Comparison of ENCODE assay signal across 19 mouse cellular contexts in the genomic region with DNA sequence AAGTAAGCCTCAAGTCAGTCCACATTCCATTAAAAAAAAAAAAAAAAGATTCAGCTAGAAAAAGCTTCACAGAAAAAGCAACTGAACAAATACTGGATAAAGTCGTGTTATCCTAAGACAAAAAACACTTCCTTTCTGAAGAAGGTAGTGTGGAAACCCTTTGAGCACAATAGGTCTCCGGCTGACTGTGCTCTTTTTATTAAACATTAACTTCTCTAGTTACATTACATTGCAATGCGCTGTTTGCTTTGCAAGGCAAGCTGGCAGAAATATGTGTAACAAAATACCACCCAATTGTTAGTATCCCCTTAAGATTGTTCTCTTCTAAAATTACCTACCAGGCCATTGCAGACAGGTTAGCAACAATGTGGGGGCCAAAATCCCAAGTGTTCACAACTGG. TPM values are rescaled to one million over a fixed set of nuclear protein-coding genes. Genes with fewer than 3 reads are reported as not detected.
DNase-seq lines count a peak whose midpoint lies in the region; ATAC-seq lines count a peak whose summit lies in the region.
"Had no signal": no experiment of that assay in that cellular context is flagged by ENCODE, and none has a peak within 500 bp of the region (broad histone marks: within the 10 kb centered on the region; RNA-seq: fewer than 3 reads in every experiment).

No protein-coding gene starts in this region.

- 0 out of 2 replicates have a peak, but pooled peaks cover 3% of the 10 kb centered on the region for H3K4me1 ChIP-seq in kidney, embryonic 14.5 days (ENCODE audit: control insufficient read depth, insufficient read depth, low read length)
- no peaks in the 10 kb centered on the region for H3K4me1 ChIP-seq in lung, embryonic 15.5 days
- no peaks in the 10 kb centered on the region for H3K4me1 ChIP-seq in intestine, embryonic 16.5 days (ENCODE audit: control insufficient read depth, insufficient read depth, low read length)
- H3K4me1 ChIP-seq in stomach, embryonic 16.5 days (ENCODE audit: control insufficient read depth, insufficient read depth, low read length) = peaks cover 6% of the 10 kb centered on the region; the same call in 1 of the 2 replicates
- H3K4me1 ChIP-seq: forebrain, embryonic 15.5 days; midbrain, embryonic 15.5 days had no signal

- no peak overlapping the region; the same call in 1 of the 2 replicates for H3K27ac ChIP-seq in kidney, embryonic 14.5 days (ENCODE audit: low read depth, low read length)
- peak overlapping the region; percentile 64 for H3K27ac ChIP-seq in lung, embryonic 15.5 days
- peak overlapping the region; percentile 9; the same call in 1 of the 2 replicates for H3K27ac ChIP-seq in intestine, embryonic 16.5 days (ENCODE audit: low read length)
- H3K27ac ChIP-seq in stomach, embryonic 16.5 days (ENCODE audit: low read length) = peak overlapping the region; percentile 72
- H3K27ac ChIP-seq: forebrain, embryonic 15.5 days; limb, embryonic 15.5 days; midbrain, embryonic 15.5 days had no signal

- no peaks in the 10 kb centered on the region for H3K36me3 ChIP-seq in kidney, embryonic 14.5 days (ENCODE audit: control insufficient read depth, insufficient read depth, low read length)
- H3K36me3 ChIP-seq in lung, embryonic 15.5 days = no peaks in the 10 kb centered on the region
- H3K36me3 ChIP-seq in intestine, embryonic 16.5 days (ENCODE audit: control insufficient read depth, insufficient read depth, low read length) = no peaks in the 10 kb centered on the region
- no peaks in the 10 kb centered on the region for H3K36me3 ChIP-seq in stomach, embryonic 16.5 days (ENCODE audit: control insufficient read depth, insufficient read depth, low read length)
- H3K36me3 ChIP-seq: forebrain, embryonic 15.5 days; limb, embryonic 15.5 days; midbrain, embryonic 15.5 days had no signal

- H3K4me2 ChIP-seq in kidney, embryonic 14.5 days (replicated peaks; ENCODE audit: low read depth, low read length) = no peak overlapping the region
- no peak overlapping the region for H3K4me2 ChIP-seq in lung, embryonic 15.5 days
- H3K4me2 ChIP-seq in intestine, embryonic 16.5 days (ENCODE audit: low read depth, low read length) = no peak overlapping the region
- H3K4me2 ChIP-seq in stomach, embryonic 16.5 days (ENCODE audit: low read depth, low read length) = no peak overlapping the region
- H3K4me2 ChIP-seq: forebrain, embryonic 15.5 days; limb, embryonic 15.5 days; midbrain, embryonic 15.5 days had no signal

- WGBS in kidney, embryonic 14.5 days = 33% methylated on average over 3 of the region's 3 CpGs
- 52% methylated on average over 3 of the region's 3 CpGs for WGBS in lung, embryonic 15.5 days
- 39% methylated on average over 3 of the region's 3 CpGs for WGBS in intestine, embryonic 16.5 days
- WGBS in stomach, embryonic 16.5 days = 34% methylated on average over 3 of the region's 3 CpGs

- no peaks in the 10 kb centered on the region for H3K9me3 ChIP-seq in kidney, embryonic 14.5 days (ENCODE audit: control insufficient read depth, low read length)
- H3K9me3 ChIP-seq in lung, embryonic 15.5 days = no peaks in the 10 kb centered on the region
- no peaks in the 10 kb centered on the region for H3K9me3 ChIP-seq in intestine, embryonic 16.5 days (ENCODE audit: control insufficient read depth, low read length)
- H3K9me3 ChIP-seq in stomach, embryonic 16.5 days (replicated peaks; ENCODE audit: control insufficient read depth, low read length) = 0 out of 2 replicates have a peak, but pooled peaks cover 3% of the 10 kb centered on the region
- H3K9me3 ChIP-seq: forebrain, embryonic 15.5 days; limb, embryonic 15.5 days had no signal

- H3K27me3 ChIP-seq in kidney, embryonic 14.5 days (ENCODE audit: control insufficient read depth, insufficient read depth, low read length) = no peaks in the 10 kb centered on the region
- H3K27me3 ChIP-seq in lung, embryonic 15.5 days = no peaks in the 10 kb centered on the region
- no peaks in the 10 kb centered on the region for H3K27me3 ChIP-seq in intestine, embryonic 16.5 days (replicated peaks; ENCODE audit: control insufficient read depth, insufficient read depth, low read length)
- no peaks in the 10 kb centered on the region for H3K27me3 ChIP-seq in stomach, embryonic 16.5 days (ENCODE audit: control insufficient read depth, insufficient read depth, low read length)
- H3K27me3 ChIP-seq: CH12.LX; forebrain, embryonic 15.5 days; limb, embryonic 15.5 days; midbrain, embryonic 15.5 days had no signal

- no peak overlapping the region for H3K9ac ChIP-seq in kidney, embryonic 14.5 days (ENCODE audit: low read depth, low read length)
- H3K9ac ChIP-seq in lung, embryonic 15.5 days = no peak overlapping the region
- no peak overlapping the region for H3K9ac ChIP-seq in intestine, embryonic 16.5 days (ENCODE audit: low read depth, low read length)
- H3K9ac ChIP-seq in stomach, embryonic 16.5 days (ENCODE audit: low read length) = no peak overlapping the region
- H3K9ac ChIP-seq: forebrain, embryonic 15.5 days; limb, embryonic 15.5 days; liver, postnatal 0 days; midbrain, embryonic 15.5 days had no signal

- no peak overlapping the region for H3K4me3 ChIP-seq in kidney, embryonic 14.5 days (ENCODE audit: low read length)
- no peak overlapping the region for H3K4me3 ChIP-seq in lung, embryonic 15.5 days
- no peak overlapping the region for H3K4me3 ChIP-seq in intestine, embryonic 16.5 days (ENCODE audit: low read length)
- no peak overlapping the region for H3K4me3 ChIP-seq in stomach, embryonic 16.5 days (replicated peaks; ENCODE audit: low read length)
- H3K4me3 ChIP-seq: forebrain, embryonic 15.5 days; limb, embryonic 15.5 days; midbrain, embryonic 15.5 days had no signal

- no peak for DNase-seq in kidney, postnatal 4 days
- no peak for DNase-seq in lung, postnatal 4 days
- no peak for DNase-seq in heart, postnatal 10 days
- no peak for DNase-seq in frontal cortex, postnatal 36 days (ENCODE audit: low spot score in 2 of 2)
- DNase-seq: adrenal gland, postnatal 36 days; cerebellum, adult 11-12 months; cerebellum, postnatal 14 days; embryo, embryonic 11 days; gastrocnemius, postnatal 36 days; liver, postnatal 0 days; right cerebral cortex, postnatal 25 days had no signal

- intact Hi-C loops in heart, postnatal 10 days (cut with DNase I) = no loop called here

- ATAC-seq in kidney, embryonic 14.5 days (ENCODE audit: low FRiP score, low TSS enrichment) = peak; percentile 63
- ATAC-seq in lung, embryonic 15.5 days (ENCODE audit: borderline replicate concordance, extremely low read depth, low FRiP score, low TSS enrichment) = peak; percentile 68; the same call in 1 of the 2 replicates
- ATAC-seq in intestine, embryonic 16.5 days = peak; percentile 70
- peak; percentile 37; the same call in 1 of the 2 replicates for ATAC-seq in stomach, embryonic 16.5 days (ENCODE audit: insufficient read depth, low FRiP score)
- ATAC-seq: forebrain, embryonic 15.5 days; liver, postnatal 0 days; midbrain, embryonic 15.5 days had no signal

RNA-seq across cellular contexts. Expression of gene Fam3c, which starts 5.9 kb away (rescaled TPM):
- polyA plus RNA-seq in kidney, embryonic 14.5 days (2014; fragmentation: Nextera tagmentation; extraction: Ambion mirVana) = 44.7 and 61.8 TPM in 2 replicates
- polyA plus RNA-seq in lung, embryonic 15.5 days (2015; fragmentation: Nextera tagmentation; extraction: Ambion mirVana) = 74.0 and 84.1 TPM in 2 replicates
- 35.6 and 36.9 TPM in 2 replicates for polyA plus RNA-seq in intestine, embryonic 16.5 days (2015; fragmentation: Nextera tagmentation; extraction: Ambion mirVana)
- 82.2 and 90.1 TPM in 2 replicates for polyA plus RNA-seq in stomach, embryonic 16.5 days (2015; fragmentation: Nextera tagmentation; extraction: Ambion mirVana)
- 10 to 100 TPM; 33.4 to 36.7 TPM for total RNA-seq in heart, postnatal 10 days (2021)
